Mouse (Mus musculus) lung, postnatal 10 days (tissue): ENCODE measurements around the gene H2afx.
A peak's percentile ranks its signal among the peaks of the same experiment; 100 is the strongest.
"Not testable (repeated sequence)": the region's sequence is repeated elsewhere in the genome, so short reads cannot be mapped to it uniquely, and the experiment has no call there.

ENCODE experiments used
- DNase-seq: peaks from one replicate; pipeline ENCODE4 v3.0.0; 2021

The H2afx gene

DNA sequence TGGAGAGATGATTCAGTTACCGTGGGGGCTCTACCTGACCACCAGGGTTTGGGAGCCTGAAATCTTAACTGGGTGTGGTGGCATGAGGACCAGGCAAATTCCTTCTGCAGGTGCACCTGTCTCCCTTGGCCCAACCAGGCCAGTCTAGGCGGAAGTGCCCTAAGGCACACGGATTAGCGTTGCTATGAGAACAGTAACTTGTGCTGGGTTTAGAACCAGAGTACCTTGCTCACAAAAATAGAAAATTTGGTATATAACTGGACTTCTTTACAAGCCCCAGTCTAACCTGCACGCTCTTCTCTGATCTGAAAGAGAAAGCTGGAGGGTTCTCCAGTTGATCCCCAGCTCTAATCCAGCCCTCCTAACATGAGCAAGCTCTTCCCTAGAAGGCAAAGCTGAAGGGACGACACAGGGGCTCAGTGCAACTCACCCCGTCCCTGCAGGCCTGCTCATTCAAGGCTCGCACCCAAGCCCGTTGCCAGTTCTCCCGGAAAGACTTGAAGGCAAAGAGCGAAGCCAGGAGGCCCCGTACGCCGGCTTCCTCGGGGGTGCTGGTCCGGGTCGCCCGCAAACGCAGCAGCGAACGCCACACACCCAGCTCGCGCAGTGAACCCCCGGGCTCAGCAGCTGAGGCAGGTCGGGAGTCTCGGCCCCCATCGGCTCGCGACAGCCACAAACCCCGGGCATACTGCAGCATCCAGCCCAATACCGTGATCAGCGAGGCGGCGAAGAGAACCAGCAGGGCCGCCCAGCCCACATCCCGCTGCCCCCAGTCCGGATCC is 15.2 kb upstream of the H2afx start:
- DNase-seq, result peak; percentile 39

DNA sequence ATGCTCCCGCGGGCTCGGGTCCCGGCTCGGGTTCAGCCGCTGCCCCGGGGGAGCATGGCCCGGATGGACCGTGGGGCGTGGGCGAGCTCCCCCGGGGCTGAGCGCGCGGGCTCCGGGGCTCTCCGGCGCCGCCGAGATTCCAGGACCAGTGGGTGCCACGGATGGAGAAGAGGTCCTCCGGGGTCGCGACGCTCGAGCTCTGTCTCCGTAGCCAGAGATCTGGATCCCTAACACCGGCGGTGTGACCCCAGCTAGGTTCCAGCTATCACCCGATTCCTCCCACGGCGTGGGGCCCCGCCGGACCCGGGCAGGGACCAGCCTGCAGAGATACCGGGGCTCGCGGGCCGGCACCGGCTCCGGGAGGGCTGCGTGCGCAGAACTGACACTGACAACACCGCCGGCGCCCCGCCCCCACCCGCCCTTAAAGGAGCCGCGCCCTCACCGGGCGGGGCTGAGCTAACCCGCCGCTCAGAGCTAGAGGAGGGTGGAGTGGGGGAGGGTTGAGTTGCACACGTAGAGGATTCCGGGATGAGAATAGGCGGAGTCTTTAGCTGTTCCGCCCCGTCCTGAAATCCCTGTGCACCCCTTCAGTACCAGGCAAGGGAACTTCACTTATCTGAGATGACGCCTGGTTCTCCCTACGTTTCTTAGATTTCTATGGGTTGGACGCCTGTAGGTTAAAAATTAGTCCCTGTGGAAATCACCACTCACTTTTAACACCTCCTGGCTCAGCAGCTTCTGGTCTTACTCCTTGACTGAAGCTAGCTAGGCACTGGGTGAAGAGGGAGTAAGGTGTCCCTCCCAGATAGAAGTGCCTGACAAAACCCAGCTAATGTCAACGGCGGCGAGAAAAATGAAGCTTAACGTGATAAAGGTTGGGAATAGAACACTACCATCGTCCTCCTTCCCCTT is 14.4 kb upstream of the H2afx start, which contains the start of gene C2cd2l:
C2cd2l (minus strand) TSS at position 399 of the 912 bp plus-strand sequence.
- DNase-seq, result peak; percentile 97

DNA sequence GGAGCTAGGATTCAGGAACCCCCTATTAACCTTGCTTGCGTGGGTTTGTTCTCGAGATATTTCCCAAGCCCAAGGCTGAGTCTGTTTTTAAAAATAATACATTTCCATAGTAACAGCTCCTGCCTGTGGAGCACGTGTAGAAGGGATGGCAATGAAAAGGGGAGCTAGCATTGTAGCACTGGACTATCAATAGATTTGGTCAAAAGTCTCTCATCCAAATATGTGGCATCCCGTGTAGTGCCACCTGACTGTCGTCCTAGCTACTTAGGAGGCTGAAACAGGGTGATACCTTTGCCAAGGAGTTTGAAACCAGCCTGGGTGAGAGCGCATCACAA is 13.7 kb upstream of the H2afx start:
- DNase-seq, result no peak

DNA sequence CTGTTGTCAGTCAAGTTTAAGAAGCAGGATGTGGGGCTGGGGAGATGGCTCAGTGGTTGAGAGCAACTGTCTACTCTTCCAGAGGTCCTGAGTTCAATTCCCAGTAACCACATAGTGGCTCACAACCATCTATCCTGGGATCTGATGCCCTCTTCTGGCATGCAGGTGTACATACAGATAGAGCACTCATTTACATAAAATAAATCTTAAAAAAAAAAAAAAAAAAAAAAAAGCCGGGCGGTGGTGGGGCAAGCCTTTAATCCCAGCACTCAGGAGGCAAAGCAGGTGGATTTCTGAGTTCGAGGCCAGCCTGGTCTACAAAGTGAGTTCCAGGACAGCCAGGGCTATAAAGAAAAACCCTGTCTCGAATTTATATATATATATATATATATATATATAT is 10.8 kb upstream of the H2afx start:
- DNase-seq, result not testable (repeated sequence)

DNA sequence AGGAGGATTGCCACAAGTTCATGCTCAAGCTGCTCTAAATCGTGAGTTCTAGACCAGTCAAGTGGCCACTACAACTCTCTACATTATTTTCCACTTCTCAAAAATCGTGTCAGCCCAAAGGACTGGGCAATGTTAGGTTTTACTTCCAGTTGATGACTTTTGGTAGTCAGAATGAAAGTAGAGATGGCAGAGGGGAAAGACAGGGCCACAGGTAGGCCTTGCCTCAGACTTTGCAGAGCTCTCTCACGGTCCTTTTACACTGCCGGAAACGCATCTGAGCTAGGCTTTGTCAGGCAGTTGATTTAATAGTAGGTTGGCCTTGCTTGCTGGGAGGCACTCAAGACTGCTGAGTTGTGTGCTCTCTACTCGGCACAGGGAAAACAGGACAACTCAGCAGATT is 10.3 kb upstream of the H2afx start:
- no peak for DNase-seq

DNA sequence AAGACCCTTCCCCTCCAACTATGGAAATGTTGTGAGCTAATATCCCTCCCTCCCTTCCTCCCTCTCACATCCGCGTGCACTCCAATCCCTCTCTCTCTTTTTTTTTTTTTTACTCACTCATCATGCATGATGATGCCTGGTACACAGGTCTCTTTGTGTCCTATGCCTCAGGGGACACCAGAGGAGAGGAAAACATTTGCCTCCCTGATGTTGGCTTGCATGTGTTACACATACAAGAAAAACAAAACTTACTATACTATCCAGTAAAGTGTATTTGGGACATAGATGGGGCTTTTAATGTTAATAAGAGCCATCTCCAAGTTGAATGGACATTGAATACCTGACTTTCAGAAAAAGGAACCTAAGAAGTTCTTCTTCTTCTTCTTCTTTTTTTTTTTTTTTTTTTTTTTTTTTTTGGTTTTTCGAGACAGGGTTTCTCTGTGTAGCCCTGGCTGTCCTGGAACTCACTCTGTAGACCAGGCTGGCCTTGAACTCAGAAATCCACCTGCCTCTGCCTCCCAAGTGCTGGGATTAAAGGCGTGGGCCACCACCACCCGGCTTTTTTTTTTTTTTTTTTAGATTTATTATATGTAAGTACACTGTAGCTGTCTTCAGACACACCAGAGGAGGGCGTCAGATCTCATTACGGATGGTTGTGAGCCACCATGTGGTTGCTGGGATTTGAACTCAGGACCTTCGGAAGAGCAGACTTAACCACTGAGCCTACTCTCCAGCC is 9.3 kb upstream of the H2afx start:
- not testable (repeated sequence) for DNase-seq

DNA sequence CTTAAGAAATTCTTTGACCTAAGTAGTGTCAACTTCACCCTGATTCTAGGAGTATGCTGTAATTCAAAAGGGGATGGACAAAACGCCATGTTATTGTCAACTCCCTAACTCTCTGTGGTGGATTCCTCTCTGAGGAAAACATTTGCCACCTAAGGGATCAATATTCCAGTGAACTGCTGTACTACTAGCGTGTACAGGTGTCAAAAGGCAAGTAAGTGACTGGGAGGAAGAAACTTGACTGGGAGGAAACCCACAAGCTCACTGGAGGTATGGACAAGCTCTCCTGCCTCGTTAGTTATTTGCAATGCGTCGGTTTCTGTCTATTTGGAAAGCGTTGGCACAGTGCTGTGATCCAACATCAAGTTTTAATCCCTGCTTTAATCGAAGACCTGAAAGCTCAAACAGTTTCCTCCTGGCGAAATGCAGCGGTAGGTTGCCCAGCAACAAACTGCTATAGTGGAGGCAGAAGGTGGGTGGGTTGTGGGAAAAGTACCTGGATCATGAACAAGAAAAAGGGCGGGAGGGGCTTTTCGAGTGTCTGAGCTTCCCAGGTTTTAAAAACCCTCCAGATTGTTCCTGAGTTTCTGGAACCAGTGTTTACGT is 8.6 kb upstream of the H2afx start, which contains the start of gene Dpagt1:
Dpagt1 (plus strand) TSS at position 252 of the 603 bp plus-strand sequence.
- DNase-seq, result no peak

DNA sequence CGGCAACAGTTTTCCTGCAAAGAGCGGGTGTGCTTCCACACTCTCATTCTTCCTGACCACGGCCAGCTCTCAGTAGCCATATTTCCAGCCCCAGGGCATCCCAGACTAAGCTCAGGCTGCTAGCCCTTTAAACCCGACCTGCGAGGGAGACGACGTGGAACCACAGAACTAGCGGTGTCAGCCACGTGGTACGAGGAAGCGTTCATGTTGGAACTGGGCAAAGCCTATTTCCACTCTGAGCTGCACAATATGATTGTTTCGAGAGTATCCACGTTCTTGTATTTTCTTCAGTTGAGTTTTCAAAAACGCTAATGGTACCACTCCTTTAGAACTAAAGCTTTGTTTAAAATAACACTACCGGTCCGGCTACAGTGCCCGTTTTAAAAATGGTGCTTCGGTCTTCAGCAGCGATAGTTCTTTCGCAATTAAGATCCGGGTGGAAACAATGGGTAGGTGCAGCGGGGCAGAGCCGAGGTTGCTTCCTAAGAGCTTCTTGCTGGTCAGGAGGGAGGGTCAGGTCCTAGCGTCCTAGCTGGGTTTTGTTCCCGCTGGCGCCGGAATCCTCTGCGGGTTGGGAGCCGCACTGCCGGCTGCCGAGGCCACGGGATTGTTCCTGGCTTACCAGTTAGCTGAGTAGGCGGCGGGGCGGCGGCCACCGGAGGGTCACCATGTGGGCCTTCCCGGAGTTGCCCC is 8.0 kb upstream of the H2afx start:
- peak; percentile 91 for DNase-seq

DNA sequence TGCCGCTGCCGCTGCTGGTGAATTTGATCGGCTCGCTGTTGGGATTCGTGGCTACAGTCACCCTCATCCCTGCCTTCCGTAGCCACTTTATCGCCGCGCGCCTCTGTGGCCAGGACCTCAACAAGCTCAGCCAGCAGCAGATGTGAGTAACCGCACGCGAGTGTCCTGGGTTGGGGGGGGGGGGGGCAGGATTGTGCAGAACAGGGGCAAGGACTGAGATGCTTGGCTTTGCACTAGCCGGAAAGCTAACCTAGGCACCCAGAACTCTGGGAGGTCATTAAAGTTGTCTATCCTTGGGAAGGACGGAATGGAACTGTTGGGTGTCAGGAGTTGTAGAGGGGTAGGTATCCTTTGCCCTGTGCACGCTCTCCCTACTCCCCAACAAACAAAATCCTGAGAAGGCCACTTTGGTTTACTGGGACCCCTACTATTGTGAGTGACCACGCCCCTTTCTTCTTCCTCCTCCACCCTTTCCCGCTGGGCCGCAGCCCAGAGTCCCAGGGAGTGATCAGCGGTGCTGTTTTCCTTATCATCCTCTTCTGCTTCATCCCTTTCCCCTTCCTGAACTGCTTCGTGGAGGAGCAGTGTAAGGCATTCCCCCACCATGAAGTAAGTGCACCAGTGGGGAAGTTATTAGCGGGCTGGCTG is 7.3 kb upstream of the H2afx start:
- DNase-seq, result peak; percentile 63

DNA sequence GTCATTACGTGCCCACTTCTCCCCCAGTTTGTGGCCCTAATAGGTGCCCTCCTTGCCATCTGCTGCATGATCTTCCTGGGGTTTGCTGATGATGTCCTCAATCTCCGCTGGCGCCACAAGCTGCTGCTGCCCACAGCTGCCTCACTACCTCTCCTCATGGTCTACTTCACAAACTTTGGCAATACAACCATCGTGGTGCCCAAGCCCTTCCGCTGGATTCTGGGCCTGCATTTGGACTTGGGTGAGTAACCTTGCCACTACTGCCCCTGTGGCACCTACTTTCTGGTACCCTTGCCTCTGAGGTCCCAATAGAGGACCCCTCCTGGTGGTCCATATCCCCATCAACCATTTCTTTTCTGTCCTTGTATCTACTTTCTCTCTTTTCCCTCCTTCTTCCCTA is 6.6 kb upstream of the H2afx start:
- DNase-seq, result no peak

DNA sequence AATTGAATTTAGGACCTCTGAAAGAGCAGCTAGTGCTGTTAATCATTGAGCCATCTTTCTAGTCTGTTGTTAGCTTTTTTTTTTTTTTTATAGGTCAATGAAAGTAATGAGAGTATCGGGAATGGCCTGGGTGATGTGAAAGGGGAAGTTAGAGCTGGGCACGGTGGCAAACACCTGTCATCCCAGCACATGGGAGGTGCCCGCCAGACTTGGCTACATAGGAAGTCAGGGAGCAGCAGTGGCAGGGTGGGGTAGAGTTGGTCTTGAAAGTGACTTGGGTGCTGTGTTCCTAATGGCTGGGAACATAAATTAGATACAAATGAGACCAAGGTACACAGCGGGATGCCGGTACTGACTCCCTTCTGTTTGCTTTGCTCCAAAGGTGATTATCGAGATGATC is 3.8 kb upstream of the H2afx start:
- DNase-seq, result no peak

DNA sequence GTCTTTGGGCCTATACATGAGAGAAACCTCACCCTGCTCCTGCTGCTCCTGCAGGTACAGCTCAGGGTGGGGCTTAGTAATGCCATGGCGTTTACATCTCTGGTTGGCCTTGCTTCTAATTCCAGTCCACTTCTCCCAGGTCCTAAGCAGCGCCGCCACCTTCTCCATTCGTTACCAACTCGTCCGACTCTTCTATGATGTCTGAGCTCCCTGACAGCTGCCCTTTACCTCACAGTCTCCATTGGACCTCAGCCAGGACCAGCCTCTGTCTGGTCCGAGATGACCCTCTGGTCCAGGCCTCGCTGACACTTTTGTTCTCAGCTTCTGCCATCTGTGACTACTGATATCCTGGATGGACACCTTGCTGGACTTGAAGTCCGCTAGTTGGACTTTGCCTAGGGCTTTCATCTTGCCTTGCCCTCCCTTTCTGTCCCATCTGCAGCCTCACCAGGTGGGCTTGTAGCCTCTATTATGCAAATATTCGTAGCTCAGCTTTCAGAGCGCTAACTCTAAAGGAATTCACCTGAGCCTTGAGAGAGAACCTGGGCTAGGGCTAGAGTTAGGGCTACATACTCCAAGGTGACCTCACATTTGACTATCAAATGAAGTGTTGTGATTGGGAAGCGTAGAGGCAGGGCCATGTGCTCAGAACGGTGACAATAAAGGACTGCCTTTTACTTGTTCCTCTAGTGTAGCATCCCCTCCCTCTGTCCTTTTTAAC is 1.4 kb upstream of the H2afx start:
- no peak for DNase-seq

DNA sequence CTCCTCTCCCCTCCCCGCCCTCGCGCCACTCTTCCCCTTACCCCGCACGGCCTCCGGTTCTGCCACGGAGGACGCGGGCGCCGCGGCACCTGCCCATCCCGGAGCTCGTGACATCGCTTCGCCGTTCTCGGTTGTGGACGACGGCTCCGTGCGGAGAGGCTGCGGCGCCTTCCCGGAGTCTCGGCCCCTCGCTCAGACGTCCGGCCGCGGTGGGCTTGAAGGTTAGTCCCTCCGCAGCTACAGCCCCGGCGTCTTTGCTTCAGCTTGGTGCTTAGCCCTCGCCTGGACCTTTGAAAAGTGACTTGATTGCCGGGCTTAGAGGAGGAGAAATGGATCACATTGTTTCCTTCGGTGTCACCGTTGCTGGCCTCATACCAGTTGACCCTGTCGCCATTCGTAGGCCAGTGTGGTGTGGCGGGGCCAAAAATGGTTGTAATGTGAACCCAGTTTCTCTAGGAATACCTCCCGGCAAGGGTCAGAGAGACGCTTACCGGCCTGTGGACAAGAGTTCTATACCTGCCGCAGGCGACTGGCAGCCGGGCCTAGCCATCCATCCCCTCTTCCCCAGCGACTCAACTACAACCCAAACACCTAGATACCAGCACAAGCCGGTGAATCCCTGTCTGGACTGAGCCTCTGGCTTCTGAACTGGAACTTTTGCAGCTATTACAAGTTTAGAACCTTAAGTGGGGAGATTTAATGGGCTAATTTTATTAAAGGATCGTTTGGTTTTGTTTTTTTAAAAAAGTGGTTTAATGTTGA is 1.0 kb downstream of the H2afx start:
- DNase-seq, result no peak

DNA sequence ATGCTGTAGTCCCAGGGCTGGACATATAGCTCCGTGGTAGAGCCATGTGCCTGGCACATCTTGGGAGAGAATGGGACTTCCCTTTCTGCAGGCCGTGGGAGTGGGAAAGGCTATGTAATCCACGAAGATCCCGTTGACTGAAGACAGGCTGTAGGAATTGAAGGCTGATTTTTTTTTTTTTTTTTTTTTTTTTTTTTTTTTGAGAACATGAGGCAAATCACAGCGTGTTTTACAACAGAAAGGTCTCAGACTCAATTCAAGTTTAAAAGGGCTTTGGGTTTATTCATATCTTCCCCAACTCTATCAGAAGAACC is 1.6 kb downstream of the H2afx start:
- no peak for DNase-seq

DNA sequence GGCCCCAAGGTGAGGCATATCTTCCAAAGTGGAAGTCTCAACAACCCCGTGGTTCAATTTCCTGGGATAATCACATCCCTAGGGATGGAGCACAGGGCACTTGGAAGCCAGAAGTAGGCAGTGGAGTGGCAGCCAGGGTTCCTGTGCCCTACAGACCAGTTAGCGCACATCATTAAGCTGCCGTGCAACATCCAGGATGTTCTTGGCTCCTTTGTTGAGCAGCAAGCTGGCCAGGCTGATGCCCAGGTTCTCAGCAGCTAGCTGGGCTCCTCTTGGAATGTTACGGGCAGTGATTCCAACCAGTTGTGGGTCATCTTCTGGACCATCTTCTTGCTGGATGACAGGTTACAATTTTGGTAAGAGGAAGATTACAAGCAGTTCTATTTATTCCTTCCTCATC is 2.0 kb downstream of the H2afx start:
- not testable (repeated sequence) for DNase-seq

DNA sequence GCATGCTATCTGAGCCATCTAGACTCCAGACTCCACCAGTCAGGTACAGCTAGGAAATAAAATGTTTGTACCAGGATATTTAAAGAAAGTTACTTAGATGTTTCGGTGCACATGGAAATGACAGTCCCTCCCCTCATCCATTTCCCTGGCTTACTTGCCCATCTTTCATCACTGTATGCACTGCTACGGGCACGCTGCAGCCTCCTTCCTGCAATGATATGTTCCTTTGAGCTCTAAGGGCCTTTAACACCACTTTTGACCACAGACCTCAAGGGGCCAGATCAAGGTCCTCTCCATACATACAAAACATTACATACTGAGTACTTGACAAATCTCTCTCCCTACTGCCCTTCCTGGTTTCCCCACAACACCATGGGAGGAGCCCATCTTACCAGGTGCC is 2.5 kb downstream of the H2afx start:
- no peak for DNase-seq

DNA sequence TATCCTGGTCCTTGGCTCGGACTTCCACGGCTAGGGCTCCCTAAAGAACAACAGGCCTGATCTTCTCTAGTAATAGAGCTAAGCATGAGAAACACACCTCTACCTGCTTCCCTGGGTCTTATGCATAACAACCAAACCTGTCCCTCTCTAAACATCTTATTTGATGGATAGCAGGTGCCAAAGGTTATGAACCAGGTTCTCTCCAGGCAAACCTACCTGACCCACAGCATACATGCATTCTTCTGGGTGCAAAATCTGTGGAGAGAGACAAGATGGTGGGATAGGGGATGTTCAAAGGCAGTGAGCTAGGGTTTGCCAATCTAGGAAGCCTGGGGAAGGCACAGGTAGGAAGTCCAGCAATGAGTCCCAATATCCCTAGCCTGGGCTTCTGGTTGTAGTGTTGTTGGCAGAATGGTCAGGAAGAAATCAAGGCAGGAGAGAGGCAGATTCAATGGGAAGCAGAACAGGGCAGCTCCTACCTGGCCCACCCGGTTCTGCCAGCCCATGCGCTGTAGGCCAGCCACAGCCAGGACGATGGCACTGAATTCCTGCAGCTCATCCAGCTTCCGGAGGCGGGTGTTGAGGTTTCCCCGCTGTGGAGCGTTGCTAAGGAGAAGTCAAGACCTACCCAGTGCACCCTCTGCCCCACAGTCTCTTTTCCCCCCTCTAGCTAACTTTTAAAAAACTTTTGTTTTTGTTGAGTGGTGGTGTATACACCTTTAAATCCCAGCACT is 3.1 kb downstream of the H2afx start:
- DNase-seq, result no peak

DNA sequence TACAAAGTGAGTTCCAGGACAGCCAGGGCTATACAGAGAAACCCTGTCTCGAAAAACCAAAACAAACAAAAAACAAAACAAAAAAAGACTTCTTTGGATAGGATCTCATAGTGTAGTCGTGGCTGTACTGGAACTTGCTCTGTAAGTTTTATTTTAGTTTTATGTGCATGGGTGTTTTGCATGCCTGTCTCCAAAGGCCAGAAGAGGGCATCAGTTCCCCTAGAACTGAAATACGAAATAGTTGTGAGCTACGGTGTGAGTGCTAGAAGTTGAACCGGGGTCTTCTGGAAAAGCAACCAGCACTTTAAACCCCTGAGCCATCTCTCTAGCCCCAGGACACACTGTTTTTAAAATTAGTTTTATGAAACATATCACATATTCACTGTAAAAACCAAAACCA is 4.1 kb downstream of the H2afx start:
- no peak for DNase-seq

DNA sequence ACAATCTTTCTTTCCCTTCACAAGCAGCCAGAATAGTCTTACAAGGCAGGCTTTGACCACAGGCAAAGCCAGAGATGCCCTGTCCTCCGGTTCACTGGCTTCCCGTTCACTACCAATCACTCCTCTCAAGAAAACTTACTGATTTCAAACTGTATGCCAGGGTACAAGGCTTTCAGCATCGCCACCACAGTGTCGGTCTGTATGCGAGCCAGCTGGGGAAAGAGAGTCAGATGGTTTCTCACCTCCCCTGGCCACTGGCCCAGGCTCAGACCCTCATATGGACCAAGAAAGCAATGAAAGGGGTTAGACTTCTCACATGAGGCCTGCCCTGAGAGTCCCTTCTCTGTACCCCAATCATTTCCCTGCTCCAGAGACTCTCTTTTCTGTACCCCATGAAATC is 7.0 kb downstream of the H2afx start:
- DNase-seq, result no peak

DNA sequence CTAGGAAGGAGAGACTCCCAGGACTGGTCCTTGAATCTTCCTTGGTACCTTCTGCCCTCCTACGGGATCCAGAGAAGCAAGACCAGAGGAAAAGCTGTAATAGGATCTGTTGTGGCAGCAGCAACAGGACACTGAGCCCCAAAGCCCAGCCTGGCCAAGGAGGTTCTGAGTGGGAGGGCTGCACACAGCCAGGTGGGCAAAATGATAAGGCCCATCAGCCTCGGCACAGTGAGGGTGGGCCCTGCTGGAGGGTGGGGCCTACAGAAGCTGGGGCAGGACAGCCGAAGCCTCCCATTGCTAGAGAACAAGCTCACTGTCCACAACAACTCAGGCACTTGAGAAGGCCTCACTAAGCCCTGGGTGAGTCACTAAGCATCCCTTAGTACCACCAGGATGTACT is 7.7 kb downstream of the H2afx start:
- DNase-seq, result no peak
